Mouse (Mus musculus): Measurements from ENCODE around the gene Dock6. TPM values are rescaled to one million over a fixed set of nuclear protein-coding genes. Genes with fewer than 3 reads are reported as not detected.
A peak's percentile ranks its signal among the peaks of the same experiment; 100 is the strongest.

Dock6 gene
- total RNA-seq, 2 experiments from 2014 or later: 15.7 to 16.3 TPM

GRCm38 (mm10) chr9:21820183-21820582 lies 32.3 kb downstream of the Dock6 start:
- intact Hi-C loops (cut with DNase I): no loop called here
- DNase-seq (ENCODE audit: low spot score in 2 of 2): no peak

GRCm38 (mm10) chr9:21819181-21819729 lies 33.2 kb downstream of the Dock6 start:
- intact Hi-C loops (cut with DNase I): no loop called here
- no peak for DNase-seq (ENCODE audit: low spot score in 2 of 2)

GRCm38 (mm10) chr9:21818561-21818960 lies 33.9 kb downstream of the Dock6 start:
- intact Hi-C loops (cut with DNase I): no loop called here

GRCm38 (mm10) chr9:21818125-21818524 lies 34.3 kb downstream of the Dock6 start:
- DNase-seq (ENCODE audit: low spot score in 2 of 2): no peak
- intact Hi-C loops (cut with DNase I): no loop called here

More at GRCm38 (mm10) chr9:21818561-21818960, 33.9 kb downstream of the Dock6 start:
- DNase-seq (ENCODE audit: low spot score in 2 of 2): no peak

DNA sequence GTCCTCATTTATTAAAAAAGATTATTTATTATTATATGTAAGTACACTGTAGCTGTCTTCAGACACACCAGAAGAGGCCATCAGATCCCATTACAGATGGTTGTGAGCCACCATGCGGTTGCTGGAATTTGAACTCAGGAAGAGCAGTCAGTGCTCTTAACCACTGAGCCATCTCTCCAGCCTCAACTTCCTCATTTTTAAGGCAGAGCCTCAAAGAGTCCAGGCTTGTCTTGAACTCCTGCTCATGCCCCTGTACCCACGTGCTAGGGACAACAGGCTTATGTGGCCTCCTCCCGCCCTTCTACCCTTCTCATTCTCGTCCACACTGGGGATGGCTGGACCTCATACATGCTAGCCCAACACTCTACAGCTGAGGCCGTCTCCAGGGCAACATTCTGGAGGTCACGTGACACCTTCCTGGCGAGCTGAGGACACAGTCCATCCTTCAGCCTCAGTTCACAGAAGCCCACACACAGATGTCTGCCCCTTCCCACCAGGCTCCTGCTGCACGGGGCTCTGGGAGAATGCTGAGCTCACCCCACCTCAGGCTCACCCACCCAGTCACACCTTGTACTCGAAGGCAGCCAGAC lies 35.6 kb downstream of the Dock6 start:
- no peak for DNase-seq (ENCODE audit: low spot score in 2 of 2)
- intact Hi-C loops (cut with DNase I): no loop called here

- no peak for DNase-seq (ENCODE audit: low spot score in 2 of 2)
- intact Hi-C loops (cut with DNase I): no loop called here
These were observed 41.3 kb downstream of the Dock6 start for GRCm38 (mm10) chr9:21811170-21811569.

DNA sequence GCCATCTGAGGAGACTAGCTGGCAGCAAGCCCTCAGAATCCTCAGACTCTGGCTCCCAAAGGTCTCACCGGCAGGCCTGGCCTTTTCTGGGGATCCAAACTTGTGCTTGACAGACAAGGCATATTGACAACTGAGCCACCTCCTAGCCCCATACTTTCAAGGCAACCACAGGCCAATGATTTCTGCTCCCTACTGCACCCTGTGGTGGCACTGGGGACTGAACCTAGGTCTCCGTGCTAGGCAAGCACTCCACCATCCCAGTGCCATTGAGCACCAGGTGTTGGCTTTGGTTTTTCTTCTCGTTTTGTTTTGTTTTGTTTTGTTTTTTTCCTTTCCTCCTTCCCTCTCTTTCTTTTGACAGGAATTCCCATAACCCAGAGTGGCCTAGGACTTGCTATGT lies 43.9 kb downstream of the Dock6 start:
- intact Hi-C loops (cut with DNase I): no loop called here
- DNase-seq (ENCODE audit: low spot score in 2 of 2): no peak

DNA sequence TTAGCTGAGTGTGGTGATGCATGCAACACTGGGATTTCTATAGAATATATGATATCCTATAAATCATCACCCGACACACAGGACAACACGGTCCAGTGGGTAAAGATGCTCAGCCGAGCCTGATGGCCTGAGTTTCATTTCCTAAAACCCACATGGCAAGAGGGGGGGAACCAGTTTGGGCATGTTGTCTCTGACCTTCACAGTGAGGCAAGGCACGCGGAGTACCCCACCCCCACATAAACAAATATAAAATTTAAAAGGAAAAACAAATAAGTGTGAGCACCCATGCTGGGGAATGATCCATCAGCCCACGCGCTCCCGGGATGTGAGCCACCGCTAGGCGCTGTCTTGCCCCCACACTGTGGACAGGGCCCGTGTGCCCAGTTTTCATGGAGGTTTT lies 45.5 kb downstream of the Dock6 start:
- intact Hi-C loops (cut with DNase I): no loop called here
- peak in 1 of 2 experiments; percentile 16 for DNase-seq (ENCODE audit: low spot score in 2 of 2)

DNA sequence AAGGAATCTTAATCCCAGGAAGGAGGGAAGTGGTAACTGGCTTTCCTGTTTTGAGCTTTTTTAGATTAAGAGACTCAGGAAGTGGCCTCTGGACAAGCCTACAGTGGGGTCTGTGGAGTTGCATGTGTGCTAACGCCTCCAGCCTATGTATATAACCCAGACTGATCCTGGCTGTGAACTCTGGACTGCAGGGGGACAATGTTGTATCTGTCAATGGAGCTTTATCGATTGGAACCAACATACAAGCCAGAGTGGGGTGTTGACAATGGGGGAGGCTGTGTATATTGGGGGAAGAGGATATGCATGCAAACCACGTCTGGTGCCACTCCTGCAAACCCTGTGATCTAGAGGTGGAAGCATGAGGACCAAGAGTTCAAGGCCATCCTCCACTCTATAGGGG lies 46.1 kb downstream of the Dock6 start:
- intact Hi-C loops (cut with DNase I): no loop called here
- no peak for DNase-seq (ENCODE audit: low spot score in 2 of 2)

GRCm38 (mm10) chr9:21803986-21804644 lies 48.3 kb downstream of the Dock6 start:
- intact Hi-C loops (cut with DNase I): loop anchor here (2.0 to 5.0 kb wide), 2 partner anchors 117 to 201 kb away; no protein-coding TSS in a partner anchor
- DNase-seq (ENCODE audit: low spot score in 2 of 2): peak; percentile 82 to 94

DNA sequence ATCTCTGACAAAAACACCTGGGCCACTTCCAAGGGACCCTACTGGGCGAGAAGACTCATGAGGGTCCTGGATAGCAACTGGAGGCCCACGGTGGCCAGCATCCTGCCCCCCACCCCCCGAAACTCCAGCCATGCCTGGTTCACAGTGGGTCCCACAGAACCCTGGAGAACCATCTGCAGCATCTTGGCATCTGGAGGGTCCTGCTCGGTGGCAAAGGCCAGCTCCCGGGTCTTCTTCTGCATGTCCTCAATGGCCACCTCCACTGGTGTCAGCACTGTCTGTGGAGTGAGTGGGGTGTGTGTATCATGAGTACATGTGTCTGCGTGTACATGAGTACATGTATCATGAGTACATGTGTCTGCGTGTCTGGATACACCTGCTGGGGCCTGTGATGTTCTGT lies 50.8 kb downstream of the Dock6 start:
- no peak for DNase-seq (ENCODE audit: low spot score in 2 of 2)
- intact Hi-C loops (cut with DNase I): loop anchor here (5.0 kb wide), 1 partner anchor 114 kb away; no protein-coding TSS in a partner anchor

DNA sequence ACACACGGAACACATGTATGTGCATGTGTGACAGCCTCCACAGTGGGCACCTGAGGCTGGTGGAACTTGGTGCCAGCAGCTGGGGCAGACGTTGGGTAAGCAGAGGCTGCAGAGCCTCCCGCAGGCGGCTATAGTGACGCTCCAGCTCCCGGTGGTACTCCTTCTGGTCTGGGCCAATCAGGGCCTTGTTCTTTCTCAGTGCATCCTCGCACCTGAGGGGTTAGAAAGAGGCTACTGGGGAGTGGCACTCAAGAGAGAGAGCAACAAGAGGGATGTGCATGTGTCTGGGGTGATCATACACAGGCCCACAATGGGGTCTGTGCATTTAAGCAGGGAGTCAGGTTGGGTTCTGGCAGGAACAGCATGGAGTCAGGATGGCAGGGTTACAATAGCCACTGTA lies 51.3 kb downstream of the Dock6 start:
- intact Hi-C loops (cut with DNase I): loop anchor here (5.0 kb wide), 1 partner anchor 114 kb away; no protein-coding TSS in a partner anchor
- DNase-seq (ENCODE audit: low spot score in 2 of 2): no peak

GRCm38 (mm10) chr9:21799010-21799350 lies 53.5 kb downstream of the Dock6 start:
- no peak for DNase-seq (ENCODE audit: low spot score in 2 of 2)
- intact Hi-C loops (cut with DNase I): no loop called here

GRCm38 (mm10) chr9:21798345-21799009 lies 54.0 kb downstream of the Dock6 start, which contains the start of gene Kank2:
Kank2 (minus strand) TSS chr9:21798744.
- peak; percentile 54 to 59 for DNase-seq (ENCODE audit: low spot score in 2 of 2)
- intact Hi-C loops (cut with DNase I): no loop called here

- intact Hi-C loops (cut with DNase I): no loop called here
- no peak for DNase-seq (ENCODE audit: low spot score in 2 of 2)
These were observed 54.5 kb downstream of the Dock6 start for GRCm38 (mm10) chr9:21797921-21798344.

DNA sequence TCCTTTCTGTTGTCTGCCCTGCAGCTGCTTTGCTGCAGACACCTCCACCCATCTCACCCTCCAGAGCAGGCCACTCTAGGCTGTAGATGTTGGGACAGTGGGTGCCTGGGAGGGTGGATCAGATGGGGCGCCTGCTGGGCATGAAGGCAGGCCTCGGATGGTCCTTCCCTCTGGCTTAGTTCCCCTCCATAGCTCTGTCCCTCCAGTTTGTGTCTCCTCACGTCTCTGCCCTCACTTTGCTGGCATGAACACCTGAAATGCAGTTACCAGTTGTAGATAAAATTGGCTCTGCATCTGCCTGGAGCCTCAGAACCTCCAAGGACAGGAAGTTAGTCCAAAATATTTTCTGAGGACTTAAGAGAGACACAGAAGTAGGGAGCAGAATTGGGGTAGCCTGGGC lies 55.5 kb downstream of the Dock6 start:
- DNase-seq (ENCODE audit: low spot score in 2 of 2): no peak
- intact Hi-C loops (cut with DNase I): no loop called here

- DNase-seq (ENCODE audit: low spot score in 2 of 2): no peak
- intact Hi-C loops (cut with DNase I): no loop called here
These were observed 56.2 kb downstream of the Dock6 start for GRCm38 (mm10) chr9:21796259-21796658.

DNA sequence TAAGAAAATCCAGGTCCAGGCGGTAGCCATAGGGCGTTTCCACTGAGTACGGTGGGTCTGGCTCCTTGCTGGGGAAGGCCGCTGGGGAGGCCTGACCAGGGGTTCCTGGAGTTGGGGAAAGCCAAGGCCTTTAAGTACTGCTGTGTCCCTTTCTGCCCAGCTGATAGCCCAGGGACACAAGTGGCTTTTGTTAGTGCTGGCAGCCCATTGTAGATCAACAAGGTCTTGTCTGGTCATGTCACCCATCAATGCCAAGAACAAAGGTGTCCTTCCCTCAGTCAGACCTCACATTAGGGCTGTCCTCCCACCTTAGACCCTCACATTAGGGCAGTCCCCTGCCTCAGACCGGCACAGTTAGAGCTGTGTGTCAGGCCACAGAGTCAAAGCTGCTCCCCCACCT lies 56.9 kb downstream of the Dock6 start:
- intact Hi-C loops (cut with DNase I): no loop called here

GRCm38 (mm10) chr9:21794925-21795324 lies 57.5 kb downstream of the Dock6 start:
- DNase-seq (ENCODE audit: low spot score in 2 of 2): no peak
- intact Hi-C loops (cut with DNase I): no loop called here

More for the DNA sequence above, 56.9 kb downstream of the Dock6 start:
- DNase-seq (ENCODE audit: low spot score in 2 of 2): no peak

DNA sequence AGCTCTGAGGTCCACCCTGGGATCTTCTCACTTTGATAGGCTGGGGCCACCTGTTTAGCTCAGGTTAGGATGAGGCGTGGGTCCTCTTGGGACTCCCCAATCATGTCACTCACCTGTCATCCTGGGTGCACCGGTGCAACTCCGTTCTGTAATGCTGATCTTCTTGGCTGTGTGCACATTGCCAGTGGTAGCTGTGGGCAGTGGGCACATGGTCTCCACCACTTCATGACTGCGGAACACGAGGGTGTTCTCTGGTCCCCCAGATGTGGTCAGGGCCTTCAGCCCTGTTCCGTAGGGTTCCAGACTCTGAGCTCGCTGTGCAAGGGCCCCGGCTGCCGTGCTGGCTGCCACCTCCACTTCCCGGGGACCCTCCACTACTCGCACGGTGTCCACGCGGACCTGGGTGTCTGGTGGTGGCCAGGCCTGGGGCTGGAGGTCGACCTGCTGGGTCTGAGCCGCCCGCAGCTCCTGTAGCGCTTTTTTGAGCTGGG lies 58.0 kb downstream of the Dock6 start:
- intact Hi-C loops (cut with DNase I): no loop called here
- DNase-seq (ENCODE audit: low spot score in 2 of 2): no peak
